Mouse (Mus musculus) heart, adult 2 months (tissue): ENCODE measurements at regions not wholly inside any gene's neighbourhood (a gene's known extent, or its start where the extent isn't known, plus 50 kb on each side); places are given as distances from the start of the nearest gene placed in this dataset.

Experiments
- DNase-seq, 2 experiments: peaks; one replicate each; pipeline ENCODE4 v3.0.0; 2021
- H3K27ac ChIP-seq: fragments of 200-600 bp; 2 replicates; pipeline ENCODE4 v1.8.1; 2022
- H3K27me3 ChIP-seq: fragments of 200-500 bp; 2 replicates; pipeline ENCODE4 v1.6.1; 2012; ENCODE audit warnings: mild to moderate bottlenecking, low read length, inconsistent platforms, mixed read lengths; ENCODE audit not compliant: control insufficient read depth, insufficient read depth
- H3K36me3 ChIP-seq: fragments of 200-500 bp; 2 replicates; pipeline ENCODE4 v1.6.1; 2012; ENCODE audit warnings: low read length, inconsistent platforms; ENCODE audit not compliant: control insufficient read depth, insufficient read depth
- H3K4me1 ChIP-seq: fragments of 200-500 bp; 2 replicates; pipeline ENCODE4 v1.6.1; 2011; ENCODE audit warnings: low read length; ENCODE audit not compliant: control insufficient read depth, insufficient read depth
- H3K4me3 ChIP-seq: fragments of 200-600 bp; 2 replicates; pipeline ENCODE4 v1.8.1; 2022
- H3K79me2 ChIP-seq: fragments of 200-500 bp; replicated peaks from 2 replicates; pipeline ENCODE4 v1.6.1; 2012; ENCODE audit warnings: mild to moderate bottlenecking, inconsistent platforms, low read length, moderate library complexity, mixed read lengths; ENCODE audit not compliant: control insufficient read depth, insufficient read depth
- H3K9ac ChIP-seq: fragments of 200-500 bp; 2 replicates; pipeline ENCODE4 v1.6.1; 2012; ENCODE audit warnings: low read depth, mild to moderate bottlenecking, control low read depth, inconsistent platforms, low read length, mixed read lengths
- CTCF ChIP-seq: fragments of 200-600 bp; IDR thresholded peaks from 2 replicates; pipeline ENCODE4 v1.8.1; 2022; ENCODE audit warnings: antibody characterized with exemption, mild to moderate bottlenecking, moderate library complexity
- EP300 ChIP-seq: fragments of 200-500 bp; IDR thresholded peaks from 2 replicates; pipeline ENCODE4 v1.6.1; 2011; ENCODE audit warnings: low read depth, low read length, control low read depth; ENCODE audit not compliant: insufficient read depth
- POLR2A ChIP-seq: fragments of 200-500 bp; IDR thresholded peaks from 2 replicates; pipeline ENCODE4 v1.6.1; 2011; ENCODE audit warnings: mild to moderate bottlenecking, low read depth, low read length, control low read depth; ENCODE audit not compliant: insufficient read depth
- WGBS: fragments of 180-500 bp; shearing (Covaris S2); methylation state at CpG from one replicate; pipeline ENCODE4 v1.1.7; 2018; 5-methylcytosine and 5-hydroxymethylcytosine counted together
- intact Hi-C: fragments of 180-260 bp; cut with DNase I; formaldehyde crosslinking; loops from one replicate; pipeline ENCODE4 v1.15.1; 2025

DNA sequence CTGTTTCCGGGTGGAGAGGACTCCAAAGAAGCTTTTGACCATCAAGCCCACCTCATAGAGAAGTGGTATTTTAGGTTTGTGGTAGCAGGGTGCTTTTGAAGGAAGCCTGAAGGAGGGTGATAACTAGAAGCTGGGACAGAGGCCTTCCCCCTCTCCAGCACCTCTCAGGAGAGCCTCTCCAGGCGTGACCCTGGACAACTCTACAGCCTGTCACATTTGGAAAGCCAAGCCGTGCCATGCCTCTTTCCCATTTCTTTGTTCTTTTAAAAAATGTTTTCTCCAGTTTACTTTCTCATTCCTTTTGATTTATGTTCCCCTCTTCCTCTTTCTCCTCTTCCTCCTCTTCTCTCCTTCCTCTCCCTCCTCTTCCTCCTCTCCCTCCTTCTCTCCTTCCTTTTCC is 160.4 kb upstream of the Ppp2r3a start:
- TF ChIP-seq POLR2A (no peak), EP300 (no peak), CTCF (no peak)
- Histone ChIP-seq H3K79me2 (no peaks in the 10 kb centered on the region), H3K9ac (no peak overlapping the region), H3K27ac (no peak overlapping the region), H3K4me1 (no peaks in the 10 kb centered on the region; the same call in 1 of the 2 replicates), H3K36me3 (no peaks in the 10 kb centered on the region), H3K27me3 (no peaks in the 10 kb centered on the region), H3K4me3 (no peak overlapping the region)
- no peak for DNase-seq
- intact Hi-C loops, result loop anchor here (5.0 kb wide), 1 partner anchor 265 kb away; no protein-coding TSS in a partner anchor
- 89% methylated on average over 3 of the region's 3 CpGs for WGBS

DNA sequence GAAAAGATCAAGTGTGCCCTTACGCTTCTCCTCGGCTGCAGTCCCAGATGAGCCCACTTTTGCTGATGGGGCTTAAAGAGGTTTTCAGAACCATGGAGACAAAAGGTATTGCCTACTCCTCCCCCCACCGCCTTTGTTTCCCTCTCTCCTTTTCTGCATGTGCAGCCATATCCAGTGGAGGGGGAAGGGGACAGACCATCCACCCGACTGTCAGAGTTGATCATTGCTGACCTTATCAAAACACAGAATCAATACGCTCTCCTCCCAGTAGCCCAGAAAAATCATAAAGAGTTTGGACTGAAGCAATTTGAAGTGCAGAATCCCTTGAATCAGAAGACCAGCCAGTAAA is 159.9 kb upstream of the Ppp2r3a start:
- H3K36me3 ChIP-seq, result no peaks in the 10 kb centered on the region
- no peak overlapping the region for H3K27ac ChIP-seq
- no peaks in the 10 kb centered on the region; the same call in 1 of the 2 replicates for H3K4me1 ChIP-seq
- intact Hi-C loops, result loop anchor here (5.0 kb wide), 1 partner anchor 266 kb away; no protein-coding TSS in a partner anchor
- H3K79me2 ChIP-seq, result no peaks in the 10 kb centered on the region
- 95% methylated on average over 5 of the region's 5 CpGs for WGBS
- H3K9ac ChIP-seq, result no peak overlapping the region
- DNase-seq, result no peak
- H3K27me3 ChIP-seq, result no peaks in the 10 kb centered on the region
- no peak overlapping the region for H3K4me3 ChIP-seq
- TF ChIP-seq EP300 (no peak), POLR2A (no peak), CTCF (no peak)

DNA sequence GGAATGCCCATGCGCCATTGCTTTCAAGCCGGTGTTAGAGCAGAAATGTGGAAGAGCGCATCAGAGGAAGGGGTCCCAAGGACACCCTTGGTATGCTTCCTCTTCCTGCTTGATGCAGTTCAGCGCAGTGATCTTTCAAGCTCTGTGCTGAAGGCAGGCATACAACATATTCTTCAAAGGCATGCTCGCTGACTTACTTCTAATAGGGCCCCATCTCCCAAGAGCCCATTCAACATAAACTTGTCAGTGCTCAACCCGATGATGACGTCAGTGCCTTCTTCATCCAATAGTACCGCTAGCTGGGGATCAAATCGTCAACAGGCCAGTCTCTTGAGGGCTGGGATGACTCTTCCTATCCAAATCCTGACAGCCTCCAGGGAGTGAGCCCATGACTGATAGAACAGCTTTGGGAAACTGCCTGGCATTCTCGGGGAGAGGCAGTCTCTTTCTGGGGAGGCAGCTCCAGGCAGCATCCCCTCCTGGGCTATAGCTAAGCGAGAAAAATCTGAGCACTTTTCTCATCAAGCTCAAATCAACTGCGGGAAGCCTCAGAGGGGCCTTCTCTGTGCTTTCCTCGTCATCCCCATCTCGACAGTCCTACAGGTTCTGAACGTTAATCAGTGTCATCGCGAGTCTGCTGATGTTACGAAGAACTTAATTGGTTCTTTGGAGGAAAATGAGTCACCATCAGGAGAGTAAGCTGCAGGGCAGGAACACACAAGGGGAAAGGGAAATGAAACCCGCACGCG is 159.4 kb upstream of the Ppp2r3a start:
- H3K4me3 ChIP-seq, result no peak overlapping the region
- H3K36me3 ChIP-seq, result no peaks in the 10 kb centered on the region
- DNase-seq, result no peak
- no peak for TF ChIP-seq POLR2A
- no peak for TF ChIP-seq CTCF
- no peak for TF ChIP-seq EP300
- intact Hi-C loops, result loop anchor here (5.0 kb wide), 1 partner anchor 266 kb away; no protein-coding TSS in a partner anchor
- H3K4me1 ChIP-seq, result no peaks in the 10 kb centered on the region; the same call in 1 of the 2 replicates
- H3K9ac ChIP-seq, result no peak overlapping the region
- H3K27ac ChIP-seq, result no peak overlapping the region
- no peaks in the 10 kb centered on the region for H3K27me3 ChIP-seq
- WGBS, result 76% methylated on average over 21 of the region's 21 CpGs
- H3K79me2 ChIP-seq, result no peaks in the 10 kb centered on the region

DNA sequence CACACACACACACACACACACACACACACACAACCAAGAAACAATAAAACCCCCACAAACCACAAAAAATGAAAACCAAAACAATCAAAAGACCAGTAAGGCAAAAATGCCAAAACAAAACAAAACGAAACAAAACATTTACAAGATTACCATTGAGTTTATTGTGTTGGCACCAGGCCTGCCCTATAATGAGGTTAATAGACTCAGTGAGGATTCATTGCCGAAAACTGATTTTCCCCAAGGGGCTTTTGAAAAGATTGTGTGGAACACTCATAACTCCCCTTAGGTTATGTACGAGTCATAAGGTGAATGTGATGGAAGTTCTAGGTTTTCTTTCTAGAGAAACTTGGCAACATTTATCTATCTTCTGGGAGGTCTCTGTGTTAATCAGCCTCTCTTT is 158.8 kb upstream of the Ppp2r3a start:
- Histone ChIP-seq H3K79me2 (no peaks in the 10 kb centered on the region), H3K9ac (no peak overlapping the region), H3K27ac (no peak overlapping the region), H3K36me3 (no peaks in the 10 kb centered on the region), H3K4me3 (no peak overlapping the region), H3K27me3 (no peaks in the 10 kb centered on the region), H3K4me1 (no peaks in the 10 kb centered on the region; the same call in 1 of the 2 replicates)
- DNase-seq, result no peak
- WGBS, result 76% methylated on average over 3 of the region's 3 CpGs
- intact Hi-C loops, result loop anchor here (5.0 kb wide), 1 partner anchor 267 kb away; no protein-coding TSS in a partner anchor
- no peak for TF ChIP-seq EP300
- no peak for TF ChIP-seq CTCF
- TF ChIP-seq POLR2A, result no peak

DNA sequence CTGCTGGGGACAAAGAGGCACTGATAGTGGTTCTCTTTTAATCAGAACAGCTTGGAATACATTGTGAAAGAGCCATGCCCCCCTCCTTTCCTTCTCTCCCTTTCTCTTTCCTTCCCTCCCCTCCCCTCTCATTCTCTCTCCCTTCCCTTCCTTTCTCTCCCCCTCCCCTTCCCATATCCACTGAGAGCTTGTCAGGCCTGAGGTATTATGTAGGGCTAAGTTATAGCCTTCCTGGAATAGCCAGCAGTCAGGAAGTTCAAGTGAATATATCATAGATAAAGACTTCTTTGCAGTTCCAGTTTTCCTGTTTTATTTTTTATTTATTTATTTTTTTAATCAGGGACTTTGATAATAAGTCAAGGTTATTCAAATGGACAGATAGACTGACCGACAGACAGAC is 156.5 kb upstream of the Ppp2r3a start:
- WGBS, result 60% methylated on average over 1 of the region's 1 CpGs
- intact Hi-C loops, result no loop called here
- TF ChIP-seq POLR2A (no peak), CTCF (no peak), EP300 (no peak)

DNA sequence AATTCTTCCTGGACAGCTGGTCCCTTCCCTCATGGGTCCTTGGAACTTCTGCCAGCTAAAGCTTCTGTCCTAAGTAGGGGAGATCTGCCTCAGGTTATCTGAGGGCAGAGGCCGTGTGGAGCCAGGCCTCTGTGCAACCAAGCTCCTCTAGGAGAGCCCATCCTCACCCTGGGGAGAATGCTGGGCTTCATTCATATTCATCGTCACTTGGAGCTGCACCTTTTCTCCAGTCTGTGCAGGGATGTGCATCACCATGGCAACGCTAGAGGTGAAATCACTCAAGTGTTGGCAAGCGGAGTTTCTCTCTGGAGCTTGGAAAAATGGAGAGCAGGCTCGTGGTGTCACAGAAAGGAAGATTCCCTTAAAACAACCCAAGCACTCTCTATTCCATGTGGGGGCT is 155.5 kb upstream of the Ppp2r3a start:
- intact Hi-C loops, result no loop called here
- Histone ChIP-seq H3K27me3 (no peaks in the 10 kb centered on the region), H3K4me3 (no peak overlapping the region), H3K79me2 (no peaks in the 10 kb centered on the region), H3K36me3 (no peaks in the 10 kb centered on the region), H3K27ac (no peak overlapping the region), H3K9ac (no peak overlapping the region), H3K4me1 (no peaks in the 10 kb centered on the region)
- DNase-seq, result no peak
- TF ChIP-seq POLR2A, result no peak
- no peak for TF ChIP-seq EP300
- no peak for TF ChIP-seq CTCF
- WGBS, result 77% methylated on average over 5 of the region's 5 CpGs

More for the DNA sequence above, 156.5 kb upstream of the Ppp2r3a start:
- no peaks in the 10 kb centered on the region for H3K27me3 ChIP-seq
- no peaks in the 10 kb centered on the region for H3K36me3 ChIP-seq
- no peaks in the 10 kb centered on the region; the same call in 1 of the 2 replicates for H3K4me1 ChIP-seq
- DNase-seq, result no peak
- H3K9ac ChIP-seq, result no peak overlapping the region
- H3K4me3 ChIP-seq, result no peak overlapping the region
- H3K79me2 ChIP-seq, result no peaks in the 10 kb centered on the region
- H3K27ac ChIP-seq, result no peak overlapping the region
